Mouse (Mus musculus): Measurements from ENCODE around the gene Gm5416. TPM values are rescaled to one million over a fixed set of nuclear protein-coding genes. Genes with fewer than 3 reads are reported as not detected.
"Not testable (repeated sequence)": the region's sequence is repeated elsewhere in the genome, so short reads cannot be mapped to it uniquely, and the experiment has no call there.

Gm5416 gene
- not detected in 2 replicates for polyA plus RNA-seq (2015; fragmentation: Nextera tagmentation; extraction: Ambion mirVana)

DNA sequence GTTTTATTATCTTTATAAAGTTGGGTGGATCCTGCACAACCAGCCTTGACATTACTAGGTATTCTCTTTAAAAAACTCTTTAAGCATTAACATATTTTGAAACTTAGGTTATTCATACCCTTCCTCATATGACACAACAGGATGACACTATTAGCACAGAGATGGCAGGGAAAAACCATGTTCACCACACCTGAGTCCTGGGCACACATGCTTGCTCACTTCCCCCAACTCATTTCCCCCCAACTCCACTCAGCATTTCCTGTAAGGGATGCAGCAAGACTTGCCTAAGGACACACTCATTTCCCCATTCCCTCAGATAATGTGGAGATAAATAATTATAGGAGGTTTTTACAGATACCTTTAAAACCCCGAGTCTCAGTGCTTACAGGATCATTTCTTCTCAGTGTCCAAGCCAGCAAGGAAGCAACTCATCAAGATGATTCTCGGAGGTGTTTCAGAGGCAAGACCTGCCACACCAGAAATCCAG lies at the start of gene Gm5416:
Gene Gm5416, plus strand, starts transcription at position 437 of the 487 bp plus-strand sequence.
- Histone ChIP-seq H3K4me2 (no peak within 1 kb of the TSS), H3K27ac (no peak within 1 kb of the TSS), H3K4me1 (no peaks in the 10 kb centered on the region), H3K9me3 (no peaks in the 10 kb centered on the region), H3K36me3 (replicated peaks) (no peaks in the 10 kb centered on the region), H3K9ac (no peak within 1 kb of the TSS), H3K27me3 (replicated peaks) (no peaks in the 10 kb centered on the region), H3K4me3 (no peak within 1 kb of the TSS)
- WGBS = 82% methylated on average over 2 of the region's 2 CpGs
- ATAC-seq (replicated peaks) = no peak

DNA sequence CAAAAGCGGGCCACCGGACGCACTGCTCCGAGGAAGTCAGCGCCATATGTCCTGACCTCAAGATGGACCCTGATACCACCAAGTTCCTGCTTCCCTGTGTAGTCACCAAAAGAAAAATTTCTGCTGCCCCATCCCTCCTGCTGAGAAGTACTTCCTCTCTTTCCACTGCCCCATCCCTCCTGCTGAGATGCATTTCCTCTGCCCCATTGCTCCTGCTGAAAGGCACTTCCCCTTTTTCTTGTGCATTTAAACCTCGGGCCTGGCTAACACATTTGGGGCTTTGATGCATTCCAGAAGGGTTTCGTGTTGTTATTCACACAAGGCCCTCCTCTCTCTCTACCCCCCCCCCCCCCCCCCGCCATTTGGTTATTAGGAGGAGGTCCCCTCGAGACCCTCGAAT lies 42.4 kb upstream of the Gm5416 start:
- WGBS = 87% methylated on average over 9 of the region's 10 CpGs
- not testable (repeated sequence) for H3K9ac ChIP-seq; H3K4me2 ChIP-seq; H3K36me3 ChIP-seq (replicated peaks); ATAC-seq (replicated peaks); H3K27ac ChIP-seq; H3K4me1 ChIP-seq; H3K9me3 ChIP-seq; H3K4me3 ChIP-seq; H3K27me3 ChIP-seq (replicated peaks)

- Histone ChIP-seq H3K27ac (no peak overlapping the region), H3K9ac (no peak overlapping the region), H3K36me3 (replicated peaks) (no peaks in the 10 kb centered on the region), H3K4me1 (no peaks in the 10 kb centered on the region), H3K4me3 (no peak overlapping the region), H3K27me3 (replicated peaks) (no peaks in the 10 kb centered on the region), H3K4me2 (no peak overlapping the region), H3K9me3 (no peaks in the 10 kb centered on the region)
- ATAC-seq (replicated peaks) = no peak
Measured at GRCm38 (mm10) chr16:36176108-36176507, 34.1 kb upstream of the Gm5416 start.

- H3K27me3 ChIP-seq (replicated peaks) = no peaks in the 10 kb centered on the region
- H3K4me1 ChIP-seq = no peaks in the 10 kb centered on the region
- no peak overlapping the region for H3K4me3 ChIP-seq
- H3K9me3 ChIP-seq = no peaks in the 10 kb centered on the region
- WGBS = 82% methylated on average over 2 of the region's 2 CpGs
- H3K9ac ChIP-seq = no peak overlapping the region
- no peak overlapping the region for H3K27ac ChIP-seq
- no peak for ATAC-seq (replicated peaks)
- H3K4me2 ChIP-seq = no peak overlapping the region
- no peaks in the 10 kb centered on the region for H3K36me3 ChIP-seq (replicated peaks)
Measured at GRCm38 (mm10) chr16:36179910-36180309, 30.3 kb upstream of the Gm5416 start.

GRCm38 (mm10) chr16:36183912-36184311 lies 26.3 kb upstream of the Gm5416 start, which contains the start of gene Gm5483:
TSS of gene Gm5483 (plus strand) at chr16:36184212.
- H3K4me3 ChIP-seq; H3K9me3 ChIP-seq; H3K27ac ChIP-seq; H3K9ac ChIP-seq; ATAC-seq (replicated peaks); H3K27me3 ChIP-seq (replicated peaks); H3K4me2 ChIP-seq; H3K36me3 ChIP-seq (replicated peaks); H3K4me1 ChIP-seq: not testable (repeated sequence)
- WGBS = 84% methylated on average over 4 of the region's 4 CpGs

DNA sequence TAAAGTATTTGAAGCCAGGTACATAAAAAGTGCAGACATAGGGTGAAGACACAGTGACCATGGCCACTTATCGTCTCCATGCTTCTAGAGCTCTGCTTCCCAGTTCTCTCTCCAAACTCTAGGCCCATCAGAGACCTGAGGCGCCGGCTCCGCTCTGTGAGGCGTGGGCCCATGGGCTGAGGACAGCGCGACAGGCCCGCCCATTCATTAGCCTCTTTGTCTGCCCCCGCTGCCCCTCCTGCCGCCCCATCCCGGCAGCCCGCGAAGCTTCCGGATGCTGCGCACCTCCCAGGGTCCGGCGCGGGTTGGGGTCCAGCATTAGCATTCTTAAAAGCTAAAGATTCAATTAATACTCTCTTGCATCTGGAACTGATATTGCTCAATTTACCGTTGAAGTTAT lies 11.0 kb upstream of the Gm5416 start:
- H3K4me1 ChIP-seq = no peaks in the 10 kb centered on the region
- no peaks in the 10 kb centered on the region for H3K36me3 ChIP-seq (replicated peaks)
- peak overlapping the region; percentile 35; the same call in 1 of the 2 replicates for H3K4me2 ChIP-seq
- H3K27ac ChIP-seq = no peak overlapping the region
- ATAC-seq (replicated peaks) = no peak
- H3K27me3 ChIP-seq (replicated peaks) = no peaks in the 10 kb centered on the region
- 42% methylated on average over 19 of the region's 19 CpGs for WGBS
- no peak overlapping the region for H3K4me3 ChIP-seq
- H3K9ac ChIP-seq = no peak overlapping the region
- no peaks in the 10 kb centered on the region for H3K9me3 ChIP-seq

GRCm38 (mm10) chr16:36203846-36204245 lies 6.4 kb upstream of the Gm5416 start:
- H3K4me3 ChIP-seq = no peak overlapping the region
- H3K4me2 ChIP-seq = no peak overlapping the region
- no peaks in the 10 kb centered on the region for H3K36me3 ChIP-seq (replicated peaks)
- H3K27ac ChIP-seq = no peak overlapping the region
- WGBS = 83% methylated on average over 5 of the region's 5 CpGs
- H3K27me3 ChIP-seq (replicated peaks) = no peaks in the 10 kb centered on the region
- H3K9me3 ChIP-seq = no peaks in the 10 kb centered on the region
- no peak for ATAC-seq (replicated peaks)
- no peak overlapping the region for H3K9ac ChIP-seq
- no peaks in the 10 kb centered on the region for H3K4me1 ChIP-seq

GRCm38 (mm10) chr16:36205684-36206083 lies 4.5 kb upstream of the Gm5416 start:
- not testable (repeated sequence) for H3K27me3 ChIP-seq (replicated peaks); H3K27ac ChIP-seq; H3K4me1 ChIP-seq; ATAC-seq (replicated peaks); H3K36me3 ChIP-seq (replicated peaks); H3K4me2 ChIP-seq; H3K9ac ChIP-seq; H3K4me3 ChIP-seq; H3K9me3 ChIP-seq
- WGBS = 47% methylated on average over 2 of the region's 2 CpGs

GRCm38 (mm10) chr16:36221168-36221567 lies 11.0 kb downstream of the Gm5416 start, which contains the start of gene 2010005H15Rik:
TSS of gene 2010005H15Rik (plus strand) at chr16:36221468.
- not testable (repeated sequence) for H3K36me3 ChIP-seq (replicated peaks); ATAC-seq (replicated peaks); H3K4me3 ChIP-seq; H3K27ac ChIP-seq; H3K9me3 ChIP-seq; H3K4me2 ChIP-seq; H3K4me1 ChIP-seq; H3K27me3 ChIP-seq (replicated peaks); H3K9ac ChIP-seq
- WGBS = 97% methylated on average over 7 of the region's 7 CpGs

GRCm38 (mm10) chr16:36260585-36260984 lies 50.4 kb downstream of the Gm5416 start:
- H3K4me2 ChIP-seq; H3K9me3 ChIP-seq; H3K36me3 ChIP-seq (replicated peaks); H3K27ac ChIP-seq; H3K4me1 ChIP-seq; H3K9ac ChIP-seq; ATAC-seq (replicated peaks); H3K27me3 ChIP-seq (replicated peaks); H3K4me3 ChIP-seq: not testable (repeated sequence)

Other genes starting within 250 kb of the Gm5416 start
- gene Kpna1, start 231.7 kb upstream of the Gm5416 start, polyA plus RNA-seq (2015; fragmentation: Nextera tagmentation; extraction: Ambion mirVana) = 74.3 and 83.1 TPM in 2 replicates
- gene Wdr5b, start 169.2 kb upstream of the Gm5416 start, polyA plus RNA-seq (2015; fragmentation: Nextera tagmentation; extraction: Ambion mirVana) = 13.0 and 13.2 TPM in 2 replicates
- 128 and 129 TPM in 2 replicates for gene Fam162a, start 138.8 kb upstream of the Gm5416 start, polyA plus RNA-seq (2015; fragmentation: Nextera tagmentation; extraction: Ambion mirVana)
- 27.4 and 27.6 TPM in 2 replicates for gene Ccdc58, start 138.7 kb upstream of the Gm5416 start, polyA plus RNA-seq (2015; fragmentation: Nextera tagmentation; extraction: Ambion mirVana)
- not detected in 2 replicates for gene Csta1, start 79.2 kb upstream of the Gm5416 start, polyA plus RNA-seq (2015; fragmentation: Nextera tagmentation; extraction: Ambion mirVana)
- gene Stfa2l1, start 53.6 kb upstream of the Gm5416 start, polyA plus RNA-seq (2015; fragmentation: Nextera tagmentation; extraction: Ambion mirVana) = not detected in 2 replicates
- 1.1 TPM in 1 of 2 replicates, not detected in the other for gene Gm5483, start 26.2 kb upstream of the Gm5416 start, polyA plus RNA-seq (2015; fragmentation: Nextera tagmentation; extraction: Ambion mirVana)
- gene 2010005H15Rik, start 11.1 kb downstream of the Gm5416 start, polyA plus RNA-seq (2015; fragmentation: Nextera tagmentation; extraction: Ambion mirVana) = not detected in 2 replicates
- 0.68 and 2.0 TPM in 2 replicates for gene Stfa1, start 66.5 kb downstream of the Gm5416 start, polyA plus RNA-seq (2015; fragmentation: Nextera tagmentation; extraction: Ambion mirVana)
- gene BC117090, start 123.9 kb downstream of the Gm5416 start, polyA plus RNA-seq (2015; fragmentation: Nextera tagmentation; extraction: Ambion mirVana) = not detected in 2 replicates
- 1.0 and 2.6 TPM in 2 replicates for gene BC100530, start 157.3 kb downstream of the Gm5416 start, polyA plus RNA-seq (2015; fragmentation: Nextera tagmentation; extraction: Ambion mirVana)
- not detected in 2 replicates for gene Stfa2, start 198.1 kb downstream of the Gm5416 start, polyA plus RNA-seq (2015; fragmentation: Nextera tagmentation; extraction: Ambion mirVana)
- not detected in 2 replicates for gene Stfa3, start 245.0 kb downstream of the Gm5416 start, polyA plus RNA-seq (2015; fragmentation: Nextera tagmentation; extraction: Ambion mirVana)

Measured in midbrain, embryonic 15.5 days (tissue).